Mouse (Mus musculus): ENCODE data around the gene Poln. TPM values are rescaled to one million over a fixed set of nuclear protein-coding genes. Genes with fewer than 3 reads are reported as not detected.

Poln gene
- polyA plus RNA-seq, 1 experiment: 1.8 TPM

DNA sequence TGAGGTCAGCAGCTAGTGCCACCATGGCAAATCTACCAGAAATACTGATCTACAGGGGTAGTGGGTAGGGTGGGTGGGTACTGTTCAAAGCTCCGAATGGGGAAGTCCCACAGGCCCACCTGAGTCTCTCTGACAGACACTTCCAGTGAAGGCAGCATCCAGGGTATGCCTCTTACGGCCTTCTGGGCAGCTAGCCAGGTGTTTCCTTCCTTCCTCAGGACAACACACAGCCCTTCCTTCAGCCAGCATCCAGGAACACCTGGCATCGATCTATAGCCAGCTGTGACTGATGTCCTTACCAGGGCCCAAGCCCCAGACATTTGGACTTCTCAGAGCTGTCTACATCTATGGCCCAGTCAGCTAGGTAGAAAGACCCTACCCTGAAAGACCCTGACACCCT lies 13.2 kb upstream of the Poln start:
- H3K27me3 ChIP-seq (replicated peaks; ENCODE audit: control insufficient read depth, insufficient read depth, low read length): no peaks in the 10 kb centered on the region
- no peak for TF ChIP-seq POLR2A (IDR thresholded peaks at IDR 0.05; ENCODE audit: low read depth, low read length)
- no peak for TF ChIP-seq CTCF (conservative IDR thresholded peaks at IDR 0.05; ENCODE audit: insufficient read depth, insufficient read length, low read depth, low read length)
- H3K36me3 ChIP-seq (ENCODE audit: control insufficient read depth, insufficient read depth, low read length): no peaks in the 10 kb centered on the region
- 52% methylated on average over 3 of the region's 3 CpGs for WGBS
- H3K4me1 ChIP-seq (ENCODE audit: control insufficient read depth, insufficient read depth, low read length): peaks cover 38% of the 10 kb centered on the region
- H3K4me3 ChIP-seq (ENCODE audit: insufficient read depth, low read depth, low read length): no peak overlapping the region
- peak overlapping the region; percentile 86 for H3K27ac ChIP-seq (ENCODE audit: insufficient read depth, low read depth, low read length)
- DNase-seq: peak; percentile 74

DNA sequence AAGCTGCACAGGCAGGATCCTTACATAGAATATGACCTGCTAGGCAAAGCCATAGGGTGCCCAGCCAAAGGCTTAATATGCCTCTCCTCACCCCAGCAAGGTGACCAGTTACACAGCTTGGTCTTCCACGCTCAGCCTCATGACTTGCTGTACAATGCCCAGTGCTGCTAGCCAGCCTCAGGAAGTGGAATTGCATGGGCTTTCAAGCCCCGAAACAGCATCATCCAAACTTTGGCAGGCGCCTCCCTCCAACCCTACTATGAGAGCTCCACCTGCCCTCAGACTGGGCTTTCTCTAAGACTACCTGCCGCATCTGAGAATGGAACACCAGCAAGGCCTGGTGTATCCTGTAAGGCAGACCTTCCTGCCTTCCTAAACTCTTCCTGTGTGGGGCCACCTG lies 8.6 kb upstream of the Poln start:
- H3K4me3 ChIP-seq (ENCODE audit: insufficient read depth, low read depth, low read length): no peak overlapping the region
- no peak for DNase-seq
- H3K27ac ChIP-seq (ENCODE audit: insufficient read depth, low read depth, low read length): no peak overlapping the region
- WGBS: 95% methylated on average over 4 of the region's 4 CpGs
- H3K27me3 ChIP-seq (replicated peaks; ENCODE audit: control insufficient read depth, insufficient read depth, low read length): no peaks in the 10 kb centered on the region
- peaks cover 1% of the 10 kb centered on the region for H3K36me3 ChIP-seq (ENCODE audit: control insufficient read depth, insufficient read depth, low read length)
- H3K4me1 ChIP-seq (ENCODE audit: control insufficient read depth, insufficient read depth, low read length): peaks cover 7% of the 10 kb centered on the region
- TF ChIP-seq POLR2A (IDR thresholded peaks at IDR 0.05; ENCODE audit: low read depth, low read length) (no peak), CTCF (conservative IDR thresholded peaks at IDR 0.05; ENCODE audit: insufficient read depth, insufficient read length, low read depth, low read length) (no peak)

DNA sequence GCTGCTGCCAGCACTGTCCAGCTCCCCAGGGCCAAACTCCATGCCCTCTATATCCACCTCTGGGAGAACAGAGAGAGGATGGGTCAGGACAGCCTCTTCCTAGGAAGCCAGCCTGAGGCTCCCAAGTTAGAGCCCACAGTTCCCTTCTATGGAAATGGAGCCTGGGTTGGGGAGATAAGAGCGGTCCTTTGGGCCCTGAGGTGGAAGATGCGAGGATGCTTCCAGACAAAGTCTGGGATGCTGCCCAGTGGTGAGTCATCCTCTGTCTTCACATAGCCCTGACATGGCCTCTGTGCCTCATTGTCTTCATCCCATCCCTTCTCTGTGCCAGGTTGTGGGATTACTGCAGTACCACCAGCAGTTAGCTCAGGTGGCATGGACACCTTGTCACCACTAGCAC lies 7.8 kb upstream of the Poln start:
- WGBS: 69% methylated on average over 2 of the region's 2 CpGs

DNA sequence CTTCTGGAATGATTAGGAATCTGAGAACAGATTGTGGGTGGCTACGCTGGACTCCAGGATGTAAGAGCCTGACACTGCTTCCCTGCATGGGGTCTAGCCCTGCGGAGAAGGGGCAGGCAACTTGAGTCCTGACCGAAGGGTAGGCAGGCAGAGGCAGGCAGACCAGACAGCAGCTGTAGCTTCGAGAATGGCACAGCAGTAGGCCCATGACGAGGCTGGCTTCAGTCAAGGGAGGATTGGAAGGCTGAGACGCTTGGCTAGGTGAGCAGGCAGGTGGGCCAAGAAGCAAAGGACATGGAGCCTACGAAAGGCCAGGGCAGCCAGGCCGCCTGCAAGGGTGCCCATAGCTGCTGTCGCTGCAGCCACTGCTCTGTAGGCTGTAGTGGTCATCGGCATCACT lies 7.4 kb upstream of the Poln start:
- Histone ChIP-seq H3K36me3 (ENCODE audit: control insufficient read depth, insufficient read depth, low read length) (peaks cover 1% of the 10 kb centered on the region), H3K4me3 (ENCODE audit: insufficient read depth, low read depth, low read length) (no peak overlapping the region), H3K27ac (ENCODE audit: insufficient read depth, low read depth, low read length) (no peak overlapping the region), H3K27me3 (replicated peaks; ENCODE audit: control insufficient read depth, insufficient read depth, low read length) (no peaks in the 10 kb centered on the region), H3K4me1 (ENCODE audit: control insufficient read depth, insufficient read depth, low read length) (no peaks in the 10 kb centered on the region)
- WGBS: 90% methylated on average over 10 of the region's 10 CpGs
- TF ChIP-seq POLR2A (IDR thresholded peaks at IDR 0.05; ENCODE audit: low read depth, low read length) (no peak), CTCF (conservative IDR thresholded peaks at IDR 0.05; ENCODE audit: insufficient read depth, insufficient read length, low read depth, low read length) (no peak)
- DNase-seq: no peak

More for the DNA sequence above, 7.8 kb upstream of the Poln start:
- Histone ChIP-seq H3K36me3 (ENCODE audit: control insufficient read depth, insufficient read depth, low read length) (peaks cover 1% of the 10 kb centered on the region), H3K4me3 (ENCODE audit: insufficient read depth, low read depth, low read length) (no peak overlapping the region), H3K27me3 (replicated peaks; ENCODE audit: control insufficient read depth, insufficient read depth, low read length) (no peaks in the 10 kb centered on the region), H3K4me1 (ENCODE audit: control insufficient read depth, insufficient read depth, low read length) (peaks cover under 1% of the 10 kb centered on the region; the same call in 1 of the 2 replicates), H3K27ac (ENCODE audit: insufficient read depth, low read depth, low read length) (no peak overlapping the region)
- TF ChIP-seq POLR2A (IDR thresholded peaks at IDR 0.05; ENCODE audit: low read depth, low read length): no peak
- TF ChIP-seq CTCF (conservative IDR thresholded peaks at IDR 0.05; ENCODE audit: insufficient read depth, insufficient read length, low read depth, low read length): no peak
- DNase-seq: no peak

DNA sequence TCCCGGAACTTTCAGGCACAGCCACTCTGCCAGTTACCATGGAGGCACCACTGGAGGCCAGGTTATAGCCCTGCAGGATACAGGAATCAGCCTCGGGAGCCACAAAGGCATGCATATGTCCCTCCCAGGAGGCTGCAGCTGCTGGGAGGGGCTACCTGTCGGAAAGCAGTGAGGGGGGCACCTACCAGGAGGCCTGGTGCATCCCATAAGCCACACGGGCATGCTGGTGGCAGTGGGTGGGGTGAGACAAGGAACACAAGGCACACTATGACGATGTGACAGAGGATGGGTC lies 6.1 kb upstream of the Poln start:
- Histone ChIP-seq H3K36me3 (ENCODE audit: control insufficient read depth, insufficient read depth, low read length) (peaks cover 1% of the 10 kb centered on the region), H3K4me3 (ENCODE audit: insufficient read depth, low read depth, low read length) (no peak overlapping the region), H3K4me1 (ENCODE audit: control insufficient read depth, insufficient read depth, low read length) (no peaks in the 10 kb centered on the region), H3K27me3 (replicated peaks; ENCODE audit: control insufficient read depth, insufficient read depth, low read length) (no peaks in the 10 kb centered on the region), H3K27ac (ENCODE audit: insufficient read depth, low read depth, low read length) (no peak overlapping the region)
- DNase-seq: no peak
- no peak for TF ChIP-seq CTCF (conservative IDR thresholded peaks at IDR 0.05; ENCODE audit: insufficient read depth, insufficient read length, low read depth, low read length)
- TF ChIP-seq POLR2A (IDR thresholded peaks at IDR 0.05; ENCODE audit: low read depth, low read length): no peak
- 59% methylated on average over 5 of the region's 5 CpGs for WGBS

DNA sequence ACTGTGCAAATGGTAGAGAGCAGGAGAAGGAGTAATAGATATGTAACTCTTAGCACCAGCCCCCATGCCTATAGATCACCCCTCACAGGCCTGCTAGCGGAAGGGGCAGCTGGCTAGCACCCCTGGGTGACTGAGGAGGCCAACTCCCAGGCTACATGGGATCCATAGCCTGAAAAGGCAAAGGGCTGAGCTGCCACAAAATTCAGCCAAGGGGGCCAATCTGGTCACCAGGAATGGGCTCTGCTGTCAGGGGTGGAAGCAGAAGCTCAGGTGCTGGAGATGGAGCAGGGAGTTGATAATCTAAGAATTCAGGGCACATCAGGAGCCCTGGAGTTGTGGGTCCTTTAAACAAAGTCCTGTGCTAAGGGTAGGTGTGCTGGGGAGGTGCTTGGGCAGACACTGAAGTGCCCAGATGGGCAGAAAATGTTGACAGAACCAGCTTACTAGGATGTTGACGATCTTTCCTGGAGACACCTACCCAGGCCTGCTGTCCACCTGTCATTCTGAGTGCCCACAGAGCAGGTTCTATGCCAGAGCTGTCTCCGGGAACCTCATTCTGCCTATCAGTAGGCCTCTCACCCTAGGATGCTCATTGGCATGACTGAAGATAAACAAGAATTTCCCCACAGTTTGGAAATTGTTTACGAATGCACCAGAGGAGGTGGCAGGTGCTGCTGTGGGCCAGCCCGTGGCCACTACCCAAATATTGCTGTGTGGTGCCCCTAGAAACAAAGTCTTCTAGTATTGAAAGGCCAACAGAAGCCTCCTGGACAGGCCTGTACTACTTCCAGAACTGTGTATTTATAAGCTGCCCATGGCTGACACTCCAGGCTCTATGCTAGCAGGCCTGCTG lies 5.5 kb upstream of the Poln start:
- H3K4me3 ChIP-seq (ENCODE audit: insufficient read depth, low read depth, low read length): no peak overlapping the region
- TF ChIP-seq POLR2A (IDR thresholded peaks at IDR 0.05; ENCODE audit: low read depth, low read length) (no peak), CTCF (conservative IDR thresholded peaks at IDR 0.05; ENCODE audit: insufficient read depth, insufficient read length, low read depth, low read length) (no peak)
- no peak overlapping the region for H3K27ac ChIP-seq (ENCODE audit: insufficient read depth, low read depth, low read length)
- DNase-seq: no peak
- no peaks in the 10 kb centered on the region for H3K27me3 ChIP-seq (replicated peaks; ENCODE audit: control insufficient read depth, insufficient read depth, low read length)
- H3K4me1 ChIP-seq (ENCODE audit: control insufficient read depth, insufficient read depth, low read length): no peaks in the 10 kb centered on the region
- peaks cover 1% of the 10 kb centered on the region for H3K36me3 ChIP-seq (ENCODE audit: control insufficient read depth, insufficient read depth, low read length)
- WGBS: 78% methylated on average over 5 of the region's 5 CpGs

DNA sequence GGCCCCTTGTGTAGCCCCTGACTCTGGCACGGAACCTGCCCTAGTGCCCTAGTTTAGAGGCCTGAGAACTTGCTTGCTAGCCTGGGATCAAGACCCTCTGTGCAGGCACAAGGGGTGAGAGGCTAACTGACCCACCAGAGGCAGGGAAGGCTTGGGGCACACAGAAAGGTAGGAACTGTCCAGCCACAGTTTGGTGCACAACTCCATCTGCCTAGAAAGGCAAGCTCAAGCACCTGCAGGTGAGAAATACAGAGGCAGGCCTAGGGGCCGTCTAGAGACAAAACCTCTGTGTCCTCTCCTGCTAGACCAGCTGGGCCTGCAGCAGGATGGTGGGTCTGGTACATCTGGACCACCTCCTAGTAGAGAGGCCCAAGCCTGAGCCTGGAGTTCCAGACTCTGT lies 4.8 kb upstream of the Poln start:
- H3K27ac ChIP-seq (ENCODE audit: insufficient read depth, low read depth, low read length): no peak overlapping the region
- H3K36me3 ChIP-seq (ENCODE audit: control insufficient read depth, insufficient read depth, low read length): peaks cover 1% of the 10 kb centered on the region
- 85% methylated on average over 2 of the region's 2 CpGs for WGBS
- no peak overlapping the region for H3K4me3 ChIP-seq (ENCODE audit: insufficient read depth, low read depth, low read length)
- DNase-seq: no peak
- no peaks in the 10 kb centered on the region for H3K27me3 ChIP-seq (replicated peaks; ENCODE audit: control insufficient read depth, insufficient read depth, low read length)
- H3K4me1 ChIP-seq (ENCODE audit: control insufficient read depth, insufficient read depth, low read length): no peaks in the 10 kb centered on the region
- TF ChIP-seq POLR2A (IDR thresholded peaks at IDR 0.05; ENCODE audit: low read depth, low read length): no peak
- no peak for TF ChIP-seq CTCF (conservative IDR thresholded peaks at IDR 0.05; ENCODE audit: insufficient read depth, insufficient read length, low read depth, low read length)
